Mouse (Mus musculus): ENCODE results near the gene Lrrc3b. TPM values are rescaled to one million over a fixed set of nuclear protein-coding genes. Genes with fewer than 3 reads are reported as not detected.
A peak's percentile ranks its signal among the peaks of the same experiment; 100 is the strongest.

The Lrrc3b gene
- total and polyA plus RNA-seq, 3 experiments = 31.7 to 39.8 (median 32.0) TPM

GRCm38 (mm10) chr14:15384532-15384931, 54.3 kb downstream of the Lrrc3b start:
- intact Hi-C loops (cut with DNase I) = no loop called here
- H3K27me3 ChIP-seq (ENCODE audit: control insufficient read depth, insufficient read depth, low read length) = no peaks in the 10 kb centered on the region
- TF ChIP-seq CTCF (IDR thresholded peaks at IDR 0.05) = no peak
- TF ChIP-seq POLR2A (IDR thresholded peaks at IDR 0.05; ENCODE audit: insufficient read depth, low read depth, low read length) = no peak
- no peak for TF ChIP-seq EP300 (IDR thresholded peaks at IDR 0.05; ENCODE audit: insufficient read depth, low read depth, low read length)
- WGBS = 22% methylated on average over 5 of the region's 5 CpGs
- no peak overlapping the region for H3K4me3 ChIP-seq
- no peak overlapping the region for H3K9ac ChIP-seq (ENCODE audit: low read depth, low read length)
- H3K27ac ChIP-seq = no peak overlapping the region
- H3K4me1 ChIP-seq (ENCODE audit: control insufficient read depth, insufficient read depth, low read length) = peaks cover 3% of the 10 kb centered on the region
- no peaks in the 10 kb centered on the region; the same call in 1 of the 2 replicates for H3K36me3 ChIP-seq (ENCODE audit: control insufficient read depth, insufficient read depth, low read length)
- no peak for DNase-seq
- no peaks in the 10 kb centered on the region for H3K79me2 ChIP-seq (replicated peaks; ENCODE audit: control insufficient read depth, insufficient read depth, low read length)

- Histone ChIP-seq H3K36me3 (ENCODE audit: control insufficient read depth, insufficient read depth, low read length) (no peaks in the 10 kb centered on the region; the same call in 1 of the 2 replicates), H3K4me3 (no peak overlapping the region), H3K9ac (ENCODE audit: low read depth, low read length) (no peak overlapping the region), H3K27ac (no peak overlapping the region), H3K79me2 (replicated peaks; ENCODE audit: control insufficient read depth, insufficient read depth, low read length) (no peaks in the 10 kb centered on the region), H3K27me3 (ENCODE audit: control insufficient read depth, insufficient read depth, low read length) (no peaks in the 10 kb centered on the region), H3K4me1 (ENCODE audit: control insufficient read depth, insufficient read depth, low read length) (peaks cover 4% of the 10 kb centered on the region)
- 59% methylated on average over 2 of the region's 2 CpGs for WGBS
- DNase-seq = no peak
- TF ChIP-seq EP300 (IDR thresholded peaks at IDR 0.05; ENCODE audit: insufficient read depth, low read depth, low read length) (no peak), CTCF (IDR thresholded peaks at IDR 0.05) (no peak), POLR2A (IDR thresholded peaks at IDR 0.05; ENCODE audit: insufficient read depth, low read depth, low read length) (no peak)
- intact Hi-C loops (cut with DNase I) = no loop called here
These were observed 55.7 kb downstream of the Lrrc3b start for GRCm38 (mm10) chr14:15383133-15383532.

- no peak for TF ChIP-seq EP300 (IDR thresholded peaks at IDR 0.05; ENCODE audit: insufficient read depth, low read depth, low read length)
- no peak for TF ChIP-seq POLR2A (IDR thresholded peaks at IDR 0.05; ENCODE audit: insufficient read depth, low read depth, low read length)
- no peak for TF ChIP-seq CTCF (IDR thresholded peaks at IDR 0.05)
- peaks cover 29% of the 10 kb centered on the region for H3K36me3 ChIP-seq (ENCODE audit: control insufficient read depth, insufficient read depth, low read length)
- H3K9ac ChIP-seq (ENCODE audit: low read depth, low read length) = no peak overlapping the region
- DNase-seq = no peak
- H3K27ac ChIP-seq = peak overlapping the region; percentile 7
- no peak overlapping the region for H3K4me3 ChIP-seq
- H3K4me1 ChIP-seq (ENCODE audit: control insufficient read depth, insufficient read depth, low read length) = peaks cover 23% of the 10 kb centered on the region
- no peaks in the 10 kb centered on the region for H3K27me3 ChIP-seq (ENCODE audit: control insufficient read depth, insufficient read depth, low read length)
- no peaks in the 10 kb centered on the region for H3K79me2 ChIP-seq (replicated peaks; ENCODE audit: control insufficient read depth, insufficient read depth, low read length)
- intact Hi-C loops (cut with DNase I) = no loop called here
- WGBS = 72% methylated on average over 2 of the region's 2 CpGs
These were observed 61.4 kb downstream of the Lrrc3b start for GRCm38 (mm10) chr14:15377368-15377767.

- intact Hi-C loops (cut with DNase I) = no loop called here
- Histone ChIP-seq H3K4me3 (no peak overlapping the region), H3K27me3 (ENCODE audit: control insufficient read depth, insufficient read depth, low read length) (no peaks in the 10 kb centered on the region), H3K79me2 (replicated peaks; ENCODE audit: control insufficient read depth, insufficient read depth, low read length) (no peaks in the 10 kb centered on the region), H3K36me3 (ENCODE audit: control insufficient read depth, insufficient read depth, low read length) (peaks cover 29% of the 10 kb centered on the region), H3K4me1 (ENCODE audit: control insufficient read depth, insufficient read depth, low read length) (peaks cover 24% of the 10 kb centered on the region), H3K27ac (peak overlapping the region; percentile 34), H3K9ac (ENCODE audit: low read depth, low read length) (no peak overlapping the region)
- TF ChIP-seq CTCF (IDR thresholded peaks at IDR 0.05) = no peak
- TF ChIP-seq POLR2A (IDR thresholded peaks at IDR 0.05; ENCODE audit: insufficient read depth, low read depth, low read length) = no peak
- TF ChIP-seq EP300 (IDR thresholded peaks at IDR 0.05; ENCODE audit: insufficient read depth, low read depth, low read length) = no peak
- 36% methylated on average over 1 of the region's 1 CpGs for WGBS
- no peak for DNase-seq
These were observed 62.0 kb downstream of the Lrrc3b start for GRCm38 (mm10) chr14:15376786-15377185.

- Histone ChIP-seq H3K79me2 (replicated peaks; ENCODE audit: control insufficient read depth, insufficient read depth, low read length) (no peaks in the 10 kb centered on the region), H3K4me1 (ENCODE audit: control insufficient read depth, insufficient read depth, low read length) (peaks cover 24% of the 10 kb centered on the region), H3K9ac (ENCODE audit: low read depth, low read length) (no peak overlapping the region), H3K27ac (no peak overlapping the region), H3K27me3 (ENCODE audit: control insufficient read depth, insufficient read depth, low read length) (no peaks in the 10 kb centered on the region), H3K36me3 (ENCODE audit: control insufficient read depth, insufficient read depth, low read length) (peaks cover 37% of the 10 kb centered on the region), H3K4me3 (no peak overlapping the region)
- intact Hi-C loops (cut with DNase I) = no loop called here
- DNase-seq = no peak
- TF ChIP-seq CTCF (IDR thresholded peaks at IDR 0.05) = no peak
These were observed 64.5 kb downstream of the Lrrc3b start for GRCm38 (mm10) chr14:15374271-15374670.

- TF ChIP-seq EP300 (IDR thresholded peaks at IDR 0.05; ENCODE audit: insufficient read depth, low read depth, low read length) (peak; percentile 48; the same call in 1 of the 2 replicates), CTCF (IDR thresholded peaks at IDR 0.05) (no peak)
- peaks cover 39% of the 10 kb centered on the region for H3K36me3 ChIP-seq (ENCODE audit: control insufficient read depth, insufficient read depth, low read length)
- WGBS = 11% methylated on average over 1 of the region's 1 CpGs
- peaks cover 23% of the 10 kb centered on the region for H3K4me1 ChIP-seq (ENCODE audit: control insufficient read depth, insufficient read depth, low read length)
- H3K9ac ChIP-seq (ENCODE audit: low read depth, low read length) = no peak overlapping the region
- DNase-seq = peak; percentile 34 to 64
- no peaks in the 10 kb centered on the region for H3K79me2 ChIP-seq (replicated peaks; ENCODE audit: control insufficient read depth, insufficient read depth, low read length)
- peak overlapping the region; percentile 48 for H3K27ac ChIP-seq
- H3K27me3 ChIP-seq (ENCODE audit: control insufficient read depth, insufficient read depth, low read length) = no peaks in the 10 kb centered on the region
- intact Hi-C loops (cut with DNase I) = loop anchor here (2.0 kb wide), 1 partner anchor 64 kb away; no protein-coding TSS in a partner anchor
- no peak overlapping the region for H3K4me3 ChIP-seq
These were observed 65.8 kb downstream of the Lrrc3b start for GRCm38 (mm10) chr14:15372985-15373384.

Measured in heart, adult 2 months (tissue).